Mouse (Mus musculus) lung, embryonic 16.5 days (tissue): ENCODE results near the gene Spata32. TPM values are rescaled to one million over a fixed set of nuclear protein-coding genes. Genes with fewer than 3 reads are reported as not detected.
A peak's percentile ranks its signal among the peaks of the same experiment; 100 is the strongest.

Experiments
- ATAC-seq: fragments of 200-750 bp; cut with Nextera tagmentation; 2 replicates; pipeline ENCODE4 v1.8.0; 2017; ENCODE audit warnings: low read depth, mild to moderate bottlenecking, moderate library complexity
- H3K27ac ChIP-seq: fragments of 300-500 bp; sonication (generic); 2 replicates; pipeline ENCODE4 v1.5.1; 2014; ENCODE audit warnings: mild to moderate bottlenecking, control low read depth, low read length
- H3K27me3 ChIP-seq: fragments of 300-500 bp; sonication (generic); 2 replicates; pipeline ENCODE4 v1.6.1; 2014; ENCODE audit warnings: low read depth, low read length, mixed read lengths; ENCODE audit not compliant: control insufficient read depth, insufficient read depth
- H3K36me3 ChIP-seq: fragments of 300-500 bp; sonication (generic); 2 replicates; pipeline ENCODE4 v1.6.1; 2014; ENCODE audit warnings: low read length; ENCODE audit not compliant: control insufficient read depth, insufficient read depth
- H3K4me1 ChIP-seq: fragments of 300-500 bp; sonication (generic); replicated peaks from 2 replicates; pipeline ENCODE4 v1.6.1; 2014; ENCODE audit warnings: low read length, mixed read lengths; ENCODE audit not compliant: control insufficient read depth, insufficient read depth
- H3K4me2 ChIP-seq: fragments of 300-500 bp; sonication (generic); 2 replicates; pipeline ENCODE4 v1.6.1; 2014; ENCODE audit warnings: low read depth, low read length, control low read depth
- H3K4me3 ChIP-seq: fragments of 300-500 bp; sonication (generic); 2 replicates; pipeline ENCODE4 v1.5.1; 2014; ENCODE audit warnings: mild to moderate bottlenecking, low read length, control low read depth
- H3K9ac ChIP-seq: fragments of 300-500 bp; sonication (generic); 2 replicates; pipeline ENCODE4 v1.6.1; 2014; ENCODE audit warnings: low read length, control low read depth
- H3K9me3 ChIP-seq: fragments of 300-500 bp; sonication (generic); 2 replicates; pipeline ENCODE4 v1.6.1; 2016; ENCODE audit warnings: low read length; ENCODE audit not compliant: control insufficient read depth
- WGBS: fragments of 180-500 bp; shearing (Covaris S2); extraction: QIAGEN DNeasy Blood & Tissue Kit; methylation state at CpG from one replicate; pipeline ENCODE4 v1.1.7; 2014; 5-methylcytosine and 5-hydroxymethylcytosine counted together
- polyA plus RNA-seq: library from polyadenylated mRNA; unstranded; fragments of >200 nt; fragmentation: Nextera tagmentation; extraction: Ambion mirVana; gene quantifications from 2 replicates; pipeline ENCODE4 v1.2.1, GENCODE M21; 2015

Spata32 gene
- polyA plus RNA-seq, 1 experiment from 2014 or later: not detected

DNA sequence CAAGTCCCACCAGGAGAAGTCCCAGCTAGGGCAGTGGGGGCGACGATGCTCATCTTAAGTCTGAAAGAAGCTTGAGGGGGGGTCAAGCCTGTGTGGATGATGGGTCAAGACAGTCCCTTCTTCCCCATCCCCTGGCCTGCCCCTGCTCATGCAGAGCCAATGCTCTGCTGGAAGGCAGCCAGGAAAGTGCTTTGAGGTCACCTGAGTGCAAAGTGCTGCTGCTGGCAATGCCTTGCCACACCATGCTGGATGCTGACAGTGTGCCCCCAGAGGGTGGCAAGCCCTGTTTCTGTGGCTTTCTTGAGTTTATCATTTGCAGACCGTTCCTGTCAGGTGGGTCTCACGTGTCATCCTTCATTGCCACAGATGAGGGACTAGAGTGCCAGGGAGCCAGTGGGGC lies 1.8 kb upstream of the Spata32 start:
- H3K27ac ChIP-seq: no peak overlapping the region
- H3K4me3 ChIP-seq: no peak overlapping the region
- 76% methylated on average over 4 of the region's 4 CpGs for WGBS
- H3K4me2 ChIP-seq: no peak overlapping the region
- no peak overlapping the region for H3K9ac ChIP-seq
- no peaks in the 10 kb centered on the region for H3K27me3 ChIP-seq
- ATAC-seq: no peak
- H3K36me3 ChIP-seq: peaks cover 7% of the 10 kb centered on the region
- H3K9me3 ChIP-seq: no peaks in the 10 kb centered on the region
- H3K4me1 ChIP-seq: peaks cover 6% of the 10 kb centered on the region; the same call in 1 of the 2 replicates

DNA sequence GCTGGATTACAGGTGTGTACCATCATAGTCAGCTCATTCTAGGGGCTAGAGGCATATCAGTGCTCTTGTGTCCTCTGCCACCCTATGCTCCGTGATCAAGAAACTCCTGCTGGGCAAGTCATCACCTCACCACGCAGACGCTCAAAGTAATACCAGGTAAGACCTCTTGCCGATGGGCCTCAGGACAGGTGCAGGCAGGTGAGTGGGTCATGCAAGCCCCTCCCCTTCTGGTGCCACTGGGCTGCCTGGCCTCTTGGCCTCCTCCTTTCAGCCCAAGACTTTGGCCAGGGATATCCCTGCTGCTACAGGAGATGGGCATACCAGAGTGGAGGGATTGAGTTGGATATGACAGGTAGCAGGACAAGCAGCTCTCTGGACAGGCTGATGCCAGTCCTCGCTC lies 1.0 kb upstream of the Spata32 start:
- Histone ChIP-seq H3K4me2 (no peak overlapping the region), H3K27me3 (no peaks in the 10 kb centered on the region), H3K27ac (no peak overlapping the region), H3K9ac (no peak overlapping the region), H3K9me3 (no peaks in the 10 kb centered on the region), H3K4me1 (peaks cover 6% of the 10 kb centered on the region; the same call in 1 of the 2 replicates), H3K36me3 (peaks cover 7% of the 10 kb centered on the region), H3K4me3 (no peak overlapping the region)
- WGBS: 81% methylated on average over 5 of the region's 5 CpGs
- ATAC-seq: no peak

DNA sequence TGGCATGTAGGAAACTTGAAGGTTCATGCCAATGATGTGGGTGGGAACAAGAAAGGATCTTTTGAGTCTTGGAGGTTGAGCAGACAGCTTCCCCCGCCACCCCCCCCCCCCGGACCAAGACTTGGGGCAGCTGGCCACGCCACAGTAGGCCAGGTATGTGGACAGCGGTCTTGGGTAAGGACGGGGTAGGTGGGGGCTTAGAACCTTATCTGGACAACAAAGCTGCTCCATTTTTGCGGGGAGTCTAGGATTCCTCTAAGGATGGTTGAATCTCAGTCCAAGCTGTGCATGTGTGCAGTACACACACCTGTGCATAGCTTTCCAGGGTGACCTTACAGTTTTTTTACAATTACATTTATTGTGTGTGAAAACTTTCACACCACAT lies 277 bp upstream of the Spata32 start:
- Histone ChIP-seq H3K4me1 (peaks cover 4% of the 10 kb centered on the region; the same call in 1 of the 2 replicates), H3K4me2 (peak overlapping the region; percentile 94), H3K4me3 (peak overlapping the region; percentile 56), H3K36me3 (peaks cover 7% of the 10 kb centered on the region; the same call in 1 of the 2 replicates), H3K9ac (peak overlapping the region; percentile 64), H3K9me3 (peaks cover 2% of the 10 kb centered on the region; the same call in 1 of the 2 replicates), H3K27ac (no peak overlapping the region), H3K27me3 (no peaks in the 10 kb centered on the region)
- 19% methylated on average over 5 of the region's 6 CpGs for WGBS
- 0 out of 2 replicates have a peak, but pooled peaks have one; percentile 2 for ATAC-seq

DNA sequence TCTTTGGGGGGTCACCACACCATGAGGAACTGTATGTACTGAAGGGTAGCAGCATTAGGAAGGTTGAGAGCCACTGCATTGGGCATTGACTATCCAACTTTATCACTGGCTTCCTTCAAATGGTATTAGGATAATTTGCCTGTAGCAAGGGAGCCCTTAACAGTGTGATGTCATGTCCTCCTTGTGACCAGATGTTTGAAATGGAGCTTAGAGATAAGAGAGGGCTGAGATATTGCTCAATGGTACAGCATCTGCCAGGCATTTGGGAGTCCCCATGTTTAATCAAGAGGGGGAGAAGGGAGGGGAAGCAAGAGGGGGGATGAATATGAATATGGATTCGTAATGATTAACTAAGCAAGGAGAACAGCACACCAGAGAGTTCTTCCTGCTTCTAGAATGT lies 2.9 kb downstream of the Spata32 start:
- peaks cover 4% of the 10 kb centered on the region; the same call in 1 of the 2 replicates for H3K36me3 ChIP-seq
- peaks cover 2% of the 10 kb centered on the region; the same call in 1 of the 2 replicates for H3K9me3 ChIP-seq
- H3K4me1 ChIP-seq: peaks cover 4% of the 10 kb centered on the region; the same call in 1 of the 2 replicates
- H3K27ac ChIP-seq: no peak overlapping the region
- ATAC-seq: no peak
- 29% methylated on average over 1 of the region's 1 CpGs for WGBS
- no peak overlapping the region for H3K4me2 ChIP-seq
- H3K4me3 ChIP-seq: no peak overlapping the region
- no peaks in the 10 kb centered on the region for H3K27me3 ChIP-seq
- no peak overlapping the region for H3K9ac ChIP-seq

DNA sequence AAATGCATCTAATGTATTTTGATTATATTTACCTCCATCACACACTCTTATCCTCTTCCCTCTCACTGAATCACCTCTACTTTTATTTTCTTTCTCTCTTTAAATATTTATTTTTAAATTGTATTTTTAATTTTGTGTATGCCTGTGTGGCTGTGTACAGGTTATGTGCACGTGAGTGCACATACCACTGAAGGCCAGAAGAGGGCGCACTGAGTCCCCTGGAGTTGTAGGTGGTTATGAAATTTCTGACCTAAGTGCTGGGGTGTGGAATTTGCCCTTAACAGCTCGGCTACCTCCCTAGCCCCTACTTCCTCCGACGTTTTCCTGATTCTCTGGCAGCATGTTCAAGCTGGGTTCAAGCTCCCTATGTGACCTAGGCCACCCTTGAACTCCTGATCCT lies 4.5 kb downstream of the Spata32 start:
- Histone ChIP-seq H3K4me1 (peaks cover 4% of the 10 kb centered on the region; the same call in 1 of the 2 replicates), H3K4me2 (no peak overlapping the region), H3K4me3 (no peak overlapping the region), H3K36me3 (no peaks in the 10 kb centered on the region), H3K27me3 (no peaks in the 10 kb centered on the region), H3K9ac (no peak overlapping the region), H3K9me3 (peaks cover 2% of the 10 kb centered on the region; the same call in 1 of the 2 replicates), H3K27ac (no peak overlapping the region)
- ATAC-seq: no peak
- 75% methylated on average over 5 of the region's 5 CpGs for WGBS

DNA sequence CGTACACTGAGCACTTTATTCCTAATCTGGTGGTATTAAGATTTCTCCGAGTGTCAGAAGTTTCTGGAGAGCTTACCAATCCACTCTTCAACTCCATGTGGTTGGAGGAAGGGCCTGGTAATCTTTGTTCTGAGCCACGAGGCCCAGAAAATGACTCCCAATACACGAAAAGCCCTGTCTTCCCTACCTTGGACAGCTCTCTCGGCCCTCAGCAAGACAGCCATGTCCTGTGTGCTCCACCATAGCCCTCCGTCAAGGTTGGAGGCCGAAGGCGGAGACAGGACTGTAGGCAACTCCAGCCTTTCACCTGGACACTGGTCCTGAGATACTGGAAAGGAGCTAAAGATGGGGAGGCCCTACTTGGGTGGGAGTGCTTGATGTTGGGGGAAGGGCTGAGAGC lies 7.9 kb downstream of the Spata32 start:
- H3K9me3 ChIP-seq: peaks cover 2% of the 10 kb centered on the region; the same call in 1 of the 2 replicates
- H3K4me2 ChIP-seq: no peak overlapping the region
- H3K4me3 ChIP-seq: no peak overlapping the region
- no peaks in the 10 kb centered on the region for H3K27me3 ChIP-seq
- H3K36me3 ChIP-seq: no peaks in the 10 kb centered on the region
- WGBS: 49% methylated on average over 8 of the region's 8 CpGs
- no peak overlapping the region for H3K9ac ChIP-seq
- no peak for ATAC-seq
- H3K27ac ChIP-seq: no peak overlapping the region
- H3K4me1 ChIP-seq: no peaks in the 10 kb centered on the region

DNA sequence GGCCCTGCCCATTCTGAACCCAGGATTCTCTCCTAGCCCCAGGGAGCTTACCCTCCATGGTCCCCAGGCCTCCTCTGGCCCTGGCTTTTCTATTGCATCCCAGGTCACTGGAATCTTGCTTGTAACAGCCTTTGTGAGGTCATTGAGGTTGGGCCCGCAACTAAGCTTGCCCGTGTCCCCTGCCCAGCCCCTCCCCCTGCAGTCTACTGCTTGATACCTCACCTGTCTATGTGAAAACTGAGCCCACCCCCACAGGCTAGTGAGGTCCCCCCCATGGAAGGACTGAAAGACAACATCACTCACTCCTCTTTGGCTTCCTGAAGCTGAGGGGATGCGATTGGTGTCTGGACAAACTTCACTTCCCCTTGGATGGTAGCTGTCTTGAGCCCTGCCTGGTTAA lies 9.8 kb downstream of the Spata32 start, which contains the start of gene 1700023F06Rik:
TSS of gene 1700023F06Rik (minus strand) at position 101 of the 400 bp plus-strand sequence.
- no peak within 1 kb of the TSS for H3K4me3 ChIP-seq
- no peaks in the 10 kb centered on the region for H3K4me1 ChIP-seq
- no peaks in the 10 kb centered on the region for H3K27me3 ChIP-seq
- 82% methylated on average over 3 of the region's 3 CpGs for WGBS
- ATAC-seq: no peak
- H3K9ac ChIP-seq: no peak within 1 kb of the TSS
- no peaks in the 10 kb centered on the region for H3K9me3 ChIP-seq
- H3K36me3 ChIP-seq: no peaks in the 10 kb centered on the region
- H3K4me2 ChIP-seq: no peak within 1 kb of the TSS
- H3K27ac ChIP-seq: no peak within 1 kb of the TSS

DNA sequence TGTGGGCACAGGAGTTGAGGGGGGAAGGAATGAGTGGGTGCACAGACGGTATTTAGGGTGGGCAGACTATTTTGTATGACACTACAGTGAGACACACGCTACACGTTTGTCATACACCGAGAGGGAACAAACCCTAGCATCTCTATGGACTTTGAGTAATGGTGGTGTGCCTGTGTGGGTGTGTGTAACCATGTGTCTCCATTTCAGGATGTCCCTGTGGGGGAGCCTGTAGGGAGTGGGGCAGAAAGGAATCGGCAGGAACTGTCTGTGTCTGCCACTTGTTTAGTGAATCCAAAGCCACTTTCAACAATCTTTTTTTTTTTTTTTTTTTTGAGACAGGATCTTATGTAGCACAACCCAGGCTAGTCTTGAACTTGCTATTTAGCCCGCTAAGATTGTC lies 12.0 kb downstream of the Spata32 start:
- ATAC-seq: no peak
- no peak overlapping the region for H3K27ac ChIP-seq
- H3K36me3 ChIP-seq: no peaks in the 10 kb centered on the region
- no peaks in the 10 kb centered on the region for H3K9me3 ChIP-seq
- peaks cover 4% of the 10 kb centered on the region; the same call in 1 of the 2 replicates for H3K4me1 ChIP-seq
- H3K4me3 ChIP-seq: no peak overlapping the region
- H3K27me3 ChIP-seq: no peaks in the 10 kb centered on the region
- WGBS: 86% methylated on average over 6 of the region's 6 CpGs
- H3K9ac ChIP-seq: no peak overlapping the region
- no peak overlapping the region for H3K4me2 ChIP-seq

DNA sequence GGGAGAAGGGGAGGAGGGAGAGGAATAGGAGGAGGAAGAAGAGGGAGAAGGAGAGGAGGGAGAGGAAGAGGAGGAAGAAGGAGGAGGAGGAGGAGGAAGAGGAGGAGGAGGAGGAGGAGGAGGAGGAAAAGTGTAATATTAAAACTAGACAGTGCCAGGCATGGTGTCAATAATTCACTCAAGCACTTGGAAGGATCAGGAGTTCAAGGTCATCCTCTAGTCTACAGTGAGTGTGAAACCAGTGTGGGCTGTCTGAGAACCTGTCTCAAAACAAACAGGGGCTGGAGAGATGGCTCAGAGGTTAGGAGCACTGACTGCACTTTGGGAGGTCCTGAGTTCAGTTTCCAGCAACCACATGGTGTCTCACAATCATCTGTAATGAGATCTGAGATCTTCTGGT lies 15.9 kb downstream of the Spata32 start:
- Histone ChIP-seq H3K4me1 (peaks cover 13% of the 10 kb centered on the region), H3K27me3 (peaks cover 32% of the 10 kb centered on the region), H3K4me2 (no peak overlapping the region), H3K9me3 (no peaks in the 10 kb centered on the region), H3K9ac (no peak overlapping the region), H3K27ac (no peak overlapping the region), H3K36me3 (no peaks in the 10 kb centered on the region), H3K4me3 (no peak overlapping the region)
- ATAC-seq: no peak

DNA sequence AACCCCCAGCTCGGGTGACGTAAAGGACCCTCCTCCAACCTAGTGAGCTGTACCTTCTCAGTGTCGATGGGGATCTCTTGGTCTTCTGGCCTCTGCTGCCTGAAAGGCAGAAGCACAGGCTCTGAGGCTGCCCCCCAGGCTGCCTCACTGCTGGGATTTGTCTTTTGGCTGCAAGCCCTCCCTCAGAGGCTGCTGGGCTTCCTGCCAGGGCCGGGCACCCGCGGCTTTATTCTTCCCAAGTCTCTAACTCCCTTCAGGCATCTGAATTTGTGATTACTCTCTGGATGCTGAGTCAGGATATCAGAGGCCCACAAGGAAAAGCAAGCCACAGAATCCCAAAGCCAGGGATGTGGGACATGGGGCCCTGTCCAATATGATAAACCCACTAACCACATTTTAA lies 16.6 kb downstream of the Spata32 start:
- no peak overlapping the region for H3K4me2 ChIP-seq
- H3K4me1 ChIP-seq: peaks cover 13% of the 10 kb centered on the region
- no peak overlapping the region for H3K27ac ChIP-seq
- H3K9me3 ChIP-seq: no peaks in the 10 kb centered on the region
- peaks cover 39% of the 10 kb centered on the region for H3K27me3 ChIP-seq
- 23% methylated on average over 6 of the region's 6 CpGs for WGBS
- H3K4me3 ChIP-seq: no peak overlapping the region
- peak; percentile 37; the same call in 1 of the 2 replicates for ATAC-seq
- H3K36me3 ChIP-seq: no peaks in the 10 kb centered on the region
- H3K9ac ChIP-seq: no peak overlapping the region
